Mouse (Mus musculus): Measurements from ENCODE around the gene Tnip1.

DNA sequence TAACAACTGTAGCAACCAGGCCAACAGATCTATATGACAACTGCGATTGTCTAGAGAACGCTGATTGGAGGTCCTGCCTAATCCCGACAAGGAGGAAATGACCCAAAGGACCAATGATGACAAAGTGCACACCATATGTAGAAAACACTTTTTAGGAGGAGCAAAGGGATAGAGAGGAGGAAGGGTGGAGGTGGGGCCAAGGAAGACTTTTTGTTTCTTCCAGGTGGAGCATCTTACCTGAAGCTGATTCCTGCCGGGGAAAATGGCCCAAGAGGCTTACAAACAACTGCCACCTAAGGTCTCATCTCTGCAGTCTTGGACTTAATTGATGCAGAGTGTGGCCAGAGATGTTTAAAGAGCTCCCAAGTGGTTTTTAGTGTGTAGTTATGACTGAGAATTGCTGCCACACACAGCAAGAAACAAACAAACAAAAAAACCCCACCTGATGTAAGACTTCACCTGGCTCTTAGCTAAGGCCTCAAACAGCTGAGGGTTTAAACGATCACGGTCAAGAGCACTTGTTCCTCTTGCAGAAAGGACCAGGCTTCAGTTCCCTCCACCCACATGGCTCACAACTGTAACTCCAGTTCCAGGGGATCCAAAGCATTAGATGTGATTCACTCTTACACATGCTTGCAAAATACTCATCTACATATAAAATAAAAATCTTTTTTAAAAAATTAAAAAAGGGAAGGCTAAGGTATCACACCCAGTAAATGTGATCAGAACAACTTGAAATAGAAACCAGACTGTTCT is 97.2 kb downstream of the Tnip1 start:
- TF ChIP-seq POLR2A (IDR thresholded peaks at IDR 0.05; ENCODE audit: low read depth, low read length) = no peak
- no peak for TF ChIP-seq CTCF (IDR thresholded peaks at IDR 0.05; ENCODE audit: extremely low read depth, insufficient read length, insufficient replicate concordance, low read depth, low read length)
